Comparison of ENCODE assay signal across 9 mouse cellular contexts in genomic region chr12:33102342-33103115, GRCm38 (mm10). TPM values are rescaled to one million over a fixed set of nuclear protein-coding genes. Genes with fewer than 3 reads are reported as not detected.
A peak's percentile ranks its signal among the peaks of the same experiment; 100 is the strongest.
DNase-seq lines count a peak whose midpoint lies in the region; ATAC-seq and TF ChIP-seq lines count a peak whose summit lies in the region.
"Had no signal": no experiment of that assay in that cellular context is flagged by ENCODE, and none has a peak within 500 bp of the region (broad histone marks: within the 10 kb centered on the region; RNA-seq: fewer than 3 reads in every experiment).

No protein-coding gene starts in this region.

- peak overlapping the region; percentile 70 for H3K27ac ChIP-seq in hindbrain, embryonic 10.5 days
- H3K27ac ChIP-seq in midbrain, embryonic 12.5 days (replicated peaks), result peak overlapping the region; percentile 39
- H3K27ac ChIP-seq: limb, embryonic 12.5 days had no signal

- H3K9me3 ChIP-seq in hindbrain, embryonic 10.5 days, result no peaks in the 10 kb centered on the region
- no peaks in the 10 kb centered on the region for H3K9me3 ChIP-seq in midbrain, embryonic 12.5 days
- H3K9me3 ChIP-seq: limb, embryonic 12.5 days had no signal

- H3K4me2 ChIP-seq in midbrain, embryonic 12.5 days (replicated peaks), result no peak overlapping the region
- H3K4me2 ChIP-seq: limb, embryonic 12.5 days had no signal

- H3K9ac ChIP-seq in midbrain, embryonic 12.5 days (replicated peaks), result no peak overlapping the region
- H3K9ac ChIP-seq: limb, embryonic 12.5 days had no signal

- peak; percentile 82 for ATAC-seq in Patski
- peak; percentile 76 for ATAC-seq in midbrain, embryonic 12.5 days (ENCODE audit: low FRiP score, low read depth)

- 57% methylated on average over 15 of the region's 15 CpGs for WGBS in hindbrain, embryonic 10.5 days
- WGBS in midbrain, embryonic 12.5 days, result 46% methylated on average over 15 of the region's 15 CpGs

- H3K4me3 ChIP-seq in hindbrain, embryonic 10.5 days, result no peak overlapping the region
- no peak overlapping the region for H3K4me3 ChIP-seq in midbrain, embryonic 12.5 days
- H3K4me3 ChIP-seq: limb, embryonic 12.5 days had no signal

- in situ Hi-C loops in Patski (cut with MboI; ENCODE audit: low pct_unique_long_range_greater_than_20kb), result loop anchor here (10.0 kb wide), 1 partner anchor 188 kb away; no protein-coding TSS in a partner anchor

- no peaks in the 10 kb centered on the region for H3K36me3 ChIP-seq in hindbrain, embryonic 10.5 days
- no peaks in the 10 kb centered on the region for H3K36me3 ChIP-seq in midbrain, embryonic 12.5 days
- H3K36me3 ChIP-seq: limb, embryonic 12.5 days had no signal

- H3K27me3 ChIP-seq in Patski, result peaks cover 10% of the 10 kb centered on the region
- no peaks in the 10 kb centered on the region for H3K27me3 ChIP-seq in hindbrain, embryonic 10.5 days (ENCODE audit: insufficient read depth, poor library complexity, severe bottlenecking)
- no peaks in the 10 kb centered on the region for H3K27me3 ChIP-seq in midbrain, embryonic 12.5 days
- H3K27me3 ChIP-seq: limb, embryonic 12.5 days had no signal

- H3K4me1 ChIP-seq in hindbrain, embryonic 10.5 days (replicated peaks), result peaks cover 24% of the 10 kb centered on the region
- peaks cover 18% of the 10 kb centered on the region for H3K4me1 ChIP-seq in midbrain, embryonic 12.5 days

- POLR2A ChIA-PET in Patski (lab: Charles Lee), result no interaction called here

- TF ChIP-seq CTCF in Patski (IDR thresholded peaks at IDR 0.05), result no peak

- DNase-seq in embryo, embryonic 10 days (ENCODE audit: low spot score), result peak; percentile 10
- DNase-seq in embryo, embryonic 9.5 days (ENCODE audit: extremely low spot score), result no peak
- peak; percentile 24 for DNase-seq in Patski (ENCODE audit: low read depth, low spot score)
- peak; percentile 14 for DNase-seq in hindbrain, embryonic 10.5 days (ENCODE audit: low spot score)
- no peak for DNase-seq in right cerebral cortex, postnatal 14 days
- DNase-seq in adrenal gland, adult (ENCODE audit: inconsistent age in 2 of 2, low spot score in 1 of 2), result no peak
- DNase-seq in right cerebral cortex, adult 2 months (ENCODE audit: low spot score in 2 of 2), result no peak

- CTCF ChIA-PET in Patski (lab: Charles Lee), result interaction anchor here (1.2 kb wide), 1 partner anchor 46 kb away, joined by 3 read pairs; no protein-coding TSS in a partner anchor

RNA-seq across cellular contexts. Expression of gene Cdhr3, which starts 9.9 kb away (rescaled TPM):
- not detected for polyA plus RNA-seq in Patski (2021)
- polyA plus RNA-seq in hindbrain, embryonic 10.5 days (2016; fragmentation: Nextera tagmentation; extraction: Ambion mirVana), result 0.05 and 0.27 TPM in 2 replicates
- 0.08 TPM in 1 of 2 replicates, not detected in the other for polyA plus RNA-seq in midbrain, embryonic 12.5 days (2016; fragmentation: Nextera tagmentation; extraction: Ambion mirVana)
- polyA plus RNA-seq: limb, embryonic 12.5 days had no signal

RNA-seq across cellular contexts. Expression of gene Atxn7l1, which starts 45.0 kb away (rescaled TPM):
- 42.0 TPM for polyA plus RNA-seq in Patski (2021)
- polyA plus RNA-seq in hindbrain, embryonic 10.5 days (2016; fragmentation: Nextera tagmentation; extraction: Ambion mirVana), result 11.2 and 12.7 TPM in 2 replicates
- 10.9 and 11.3 TPM in 2 replicates for polyA plus RNA-seq in midbrain, embryonic 12.5 days (2016; fragmentation: Nextera tagmentation; extraction: Ambion mirVana)

Comparison
In these comparisons a context has a peak if more than half of its experiments do, and no peak if none do; other contexts are left out.
1. DNase-seq: peak in embryo, embryonic 10 days (single experiment), Patski (single experiment) and hindbrain, embryonic 10.5 days (single experiment); none in embryo, embryonic 9.5 days (single experiment), right cerebral cortex, postnatal 14 days (single experiment), adrenal gland, adult (0 of 2) and right cerebral cortex, adult 2 months (0 of 2).